Mouse (Mus musculus) G1E (cell line): ENCODE data around the gene Cadm1. TPM values are rescaled to one million over a fixed set of nuclear protein-coding genes. Genes with fewer than 3 reads are reported as not detected.

ENCODE experiments used
- ATAC-seq: 2 replicates; pipeline ENCODE4 v1.8.0; 2016; ENCODE audit warnings: mild to moderate bottlenecking; ENCODE audit not compliant: insufficient number of reproducible peaks, poor library complexity, low FRiP score, severe bottlenecking; ENCODE audit errors: extremely low read depth
- DNase-seq: peaks from one replicate; pipeline ENCODE4 v3.0.0; 2012; ENCODE audit warnings: low spot score
- H3K27me3 ChIP-seq: 2 replicates; pipeline ENCODE4 v1.6.1; 2012; ENCODE audit warnings: mild to moderate bottlenecking, low read length, inconsistent platforms; ENCODE audit not compliant: insufficient read depth
- H3K36me3 ChIP-seq: replicated peaks from 2 replicates; pipeline ENCODE3; 2012; ENCODE audit warnings: mild to moderate bottlenecking, inconsistent platforms
- H3K4me1 ChIP-seq: 2 replicates; pipeline ENCODE4 v1.6.1; 2012; ENCODE audit warnings: low read depth, low read length, inconsistent platforms, mixed read lengths; ENCODE audit not compliant: insufficient read depth
- H3K4me3 ChIP-seq: 2 replicates; pipeline ENCODE4 v1.5.1; 2012; ENCODE audit warnings: low read depth, mild to moderate bottlenecking, inconsistent platforms, low read length, moderate library complexity, mixed read lengths
- H3K9me3 ChIP-seq: replicated peaks from 2 replicates; pipeline ENCODE4 v1.6.1; 2012; ENCODE audit warnings: inconsistent platforms
- CTCF ChIP-seq: IDR thresholded peaks from 2 replicates; pipeline ENCODE4 v1.5.1; 2012; ENCODE audit warnings: low read depth, low read length, inconsistent platforms, mixed read lengths
- GATA1 ChIP-seq: IDR thresholded peaks from 2 replicates; pipeline ENCODE4 v1.6.1; 2012; ENCODE audit warnings: borderline replicate concordance, low read length, inconsistent platforms, mixed read lengths
- GATA2 ChIP-seq: IDR thresholded peaks from 2 replicates; pipeline ENCODE4 v1.6.1; 2012; ENCODE audit warnings: low read depth, low read length, inconsistent platforms, borderline replicate concordance
- POLR2AphosphoS5 ChIP-seq: IDR thresholded peaks from 2 replicates; pipeline ENCODE4 v1.6.1; 2012; ENCODE audit warnings: low read depth, low read length, inconsistent platforms; ENCODE audit not compliant: insufficient replicate concordance
- TAL1 ChIP-seq: conservative IDR thresholded peaks from 2 replicates; pipeline ENCODE4 v1.6.1; 2012; ENCODE audit warnings: low read depth, low read length, inconsistent platforms, mixed read lengths
- polyA plus RNA-seq: library from polyadenylated mRNA; stranded (reverse); fragments of >175 nt; gene quantifications from 2 replicates; pipeline ENCODE4 v1.2.3, GENCODE M21; 2012
- total RNA-seq, 2 experiments: library from RNA; stranded (forward) in 1 of 2; stranded (reverse) in 1 of 2; fragments of 200-1000 nt in 1 of 2; fragments of >200 nt in 1 of 2; fragmentation: Nextera tagmentation in 1 of 2; gene quantifications; 2 replicates each; pipeline ENCODE4 v1.2.3; 2014 to 2017

Gene Cadm1
- total and polyA plus RNA-seq, 3 experiments = 0.38 TPM; not detected in 2

GRCm38 (mm10) chr9:47545245-47545644, 15.3 kb downstream of the Cadm1 start:
- TF ChIP-seq TAL1 (no peak), CTCF (no peak), GATA1 (no peak), GATA2 (no peak), POLR2AphosphoS5 (no peak)
- Histone ChIP-seq H3K4me1 (no peaks in the 10 kb centered on the region), H3K4me3 (no peak overlapping the region), H3K36me3 (no peaks in the 10 kb centered on the region), H3K9me3 (peaks cover 20% of the 10 kb centered on the region), H3K27me3 (no peaks in the 10 kb centered on the region; the same call in 1 of the 2 replicates)
- ATAC-seq (no peak), DNase-seq (no peak)

GRCm38 (mm10) chr9:47545667-47546066, 15.7 kb downstream of the Cadm1 start:
- no peaks in the 10 kb centered on the region for H3K4me1 ChIP-seq
- no peak for DNase-seq
- TF ChIP-seq GATA2 = no peak
- no peak for TF ChIP-seq POLR2AphosphoS5
- no peak for TF ChIP-seq CTCF
- no peak for TF ChIP-seq TAL1
- no peak for TF ChIP-seq GATA1
- H3K4me3 ChIP-seq = no peak overlapping the region
- peaks cover 20% of the 10 kb centered on the region for H3K9me3 ChIP-seq
- no peaks in the 10 kb centered on the region for H3K36me3 ChIP-seq
- no peak for ATAC-seq
- no peaks in the 10 kb centered on the region; the same call in 1 of the 2 replicates for H3K27me3 ChIP-seq

- H3K36me3 ChIP-seq = no peaks in the 10 kb centered on the region
- DNase-seq (no peak), ATAC-seq (no peak)
- no peaks in the 10 kb centered on the region for H3K4me1 ChIP-seq
- no peak overlapping the region for H3K4me3 ChIP-seq
- H3K27me3 ChIP-seq = no peaks in the 10 kb centered on the region; the same call in 1 of the 2 replicates
- peaks cover 21% of the 10 kb centered on the region for H3K9me3 ChIP-seq
- TF ChIP-seq TAL1 = no peak
- no peak for TF ChIP-seq CTCF
- no peak for TF ChIP-seq GATA2
- TF ChIP-seq POLR2AphosphoS5 = no peak
These were observed 18.4 kb downstream of the Cadm1 start for GRCm38 (mm10) chr9:47548402-47548801.

- no peak for TF ChIP-seq GATA1
- TF ChIP-seq TAL1 = no peak
- no peak overlapping the region for H3K4me3 ChIP-seq
- H3K27me3 ChIP-seq = no peaks in the 10 kb centered on the region; the same call in 1 of the 2 replicates
- no peak for ATAC-seq
- H3K36me3 ChIP-seq = no peaks in the 10 kb centered on the region
- no peak for DNase-seq
- H3K9me3 ChIP-seq = peaks cover 18% of the 10 kb centered on the region
- no peaks in the 10 kb centered on the region for H3K4me1 ChIP-seq
These were observed 18.9 kb downstream of the Cadm1 start for GRCm38 (mm10) chr9:47548916-47549315.

GRCm38 (mm10) chr9:47552960-47553575, 23.1 kb downstream of the Cadm1 start:
- no peak for ATAC-seq
- no peak overlapping the region for H3K4me3 ChIP-seq
- H3K4me1 ChIP-seq = no peaks in the 10 kb centered on the region
- no peak for TF ChIP-seq POLR2AphosphoS5
- TF ChIP-seq TAL1 = no peak
- no peak for TF ChIP-seq GATA1
- TF ChIP-seq CTCF = no peak
- TF ChIP-seq GATA2 = no peak
- DNase-seq = no peak
- no peaks in the 10 kb centered on the region; the same call in 1 of the 2 replicates for H3K27me3 ChIP-seq
- no peaks in the 10 kb centered on the region for H3K36me3 ChIP-seq
- H3K9me3 ChIP-seq = 0 out of 2 replicates have a peak, but pooled peaks cover 8% of the 10 kb centered on the region

- Histone ChIP-seq H3K4me1 (no peaks in the 10 kb centered on the region), H3K36me3 (no peaks in the 10 kb centered on the region), H3K27me3 (no peaks in the 10 kb centered on the region), H3K4me3 (no peak overlapping the region), H3K9me3 (peaks cover 5% of the 10 kb centered on the region; the same call in 1 of the 2 replicates)
- ATAC-seq (no peak), DNase-seq (no peak)
- TF ChIP-seq TAL1 (no peak), POLR2AphosphoS5 (no peak), GATA2 (no peak), GATA1 (no peak), CTCF (no peak)
These were observed 30.8 kb downstream of the Cadm1 start for GRCm38 (mm10) chr9:47560726-47561125.

GRCm38 (mm10) chr9:47561596-47561995, 31.6 kb downstream of the Cadm1 start:
- H3K4me3 ChIP-seq = no peak overlapping the region
- TF ChIP-seq GATA2 = no peak
- TF ChIP-seq POLR2AphosphoS5 = no peak
- TF ChIP-seq TAL1 = no peak
- H3K27me3 ChIP-seq = no peaks in the 10 kb centered on the region
- no peaks in the 10 kb centered on the region for H3K4me1 ChIP-seq
- no peak for DNase-seq
- H3K36me3 ChIP-seq = no peaks in the 10 kb centered on the region
- no peak for ATAC-seq
- peaks cover 5% of the 10 kb centered on the region; the same call in 1 of the 2 replicates for H3K9me3 ChIP-seq
